Mouse (Mus musculus) layer of hippocampus, postnatal 36 days (tissue): ENCODE results near the gene Tnfrsf21. TPM values are rescaled to one million over a fixed set of nuclear protein-coding genes. Genes with fewer than 3 reads are reported as not detected.

Experiments used
- DNase-seq, 2 experiments: peaks; one replicate each; pipeline ENCODE4 v3.0.0; 2022
- total RNA-seq, 2 experiments: library from RNA; stranded (reverse); gene quantifications; 2 replicates each; pipeline ENCODE4 v1.2.3; 2021

Gene Tnfrsf21
- total RNA-seq, 2 experiments from 2014 or later: 119 to 127 TPM

- no peak for DNase-seq
Measured at GRCm38 (mm10) chr17:43132477-43132876, 116.1 kb downstream of the Tnfrsf21 start.

DNA sequence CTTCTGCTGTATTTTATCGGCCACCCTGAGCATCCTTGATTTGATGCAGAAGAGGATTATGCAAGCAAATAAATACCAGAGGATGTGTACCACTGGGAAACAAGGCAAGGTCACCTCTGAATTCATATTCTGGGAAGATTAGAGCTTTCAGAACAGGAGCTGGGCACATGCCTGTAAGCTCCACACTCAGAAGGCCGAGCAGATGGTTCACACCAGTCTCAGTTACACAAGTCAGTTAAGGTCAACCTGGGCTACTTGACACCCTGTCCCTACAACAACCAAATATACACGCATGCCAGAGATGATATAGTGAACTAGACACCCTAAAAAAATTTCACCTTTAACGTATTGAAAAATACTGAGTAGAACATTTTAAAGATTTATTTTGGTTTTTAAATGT is 116.8 kb downstream of the Tnfrsf21 start:
- no peak for DNase-seq

DNA sequence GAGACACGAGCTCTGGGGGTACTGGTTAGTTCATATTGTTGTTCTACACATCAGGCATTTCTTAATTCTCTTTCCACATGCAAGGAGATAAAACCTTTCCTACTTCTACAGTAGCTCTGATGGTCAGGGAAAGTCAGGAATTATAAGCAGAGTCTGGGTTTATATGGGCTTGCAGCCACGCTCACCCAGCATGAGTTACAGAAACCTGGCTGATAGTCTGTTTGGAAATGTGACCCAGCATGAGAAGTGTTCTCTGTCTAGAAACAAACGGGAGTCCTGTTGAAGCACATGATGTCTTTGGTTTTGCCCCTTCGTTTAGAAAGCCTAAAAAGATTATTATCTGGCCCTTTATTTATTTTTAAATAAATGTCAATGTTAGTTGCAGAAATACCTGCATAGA is 118.6 kb downstream of the Tnfrsf21 start:
- no peak for DNase-seq

GRCm38 (mm10) chr17:43135398-43136265 is 119.3 kb downstream of the Tnfrsf21 start:
- no peak for DNase-seq

DNA sequence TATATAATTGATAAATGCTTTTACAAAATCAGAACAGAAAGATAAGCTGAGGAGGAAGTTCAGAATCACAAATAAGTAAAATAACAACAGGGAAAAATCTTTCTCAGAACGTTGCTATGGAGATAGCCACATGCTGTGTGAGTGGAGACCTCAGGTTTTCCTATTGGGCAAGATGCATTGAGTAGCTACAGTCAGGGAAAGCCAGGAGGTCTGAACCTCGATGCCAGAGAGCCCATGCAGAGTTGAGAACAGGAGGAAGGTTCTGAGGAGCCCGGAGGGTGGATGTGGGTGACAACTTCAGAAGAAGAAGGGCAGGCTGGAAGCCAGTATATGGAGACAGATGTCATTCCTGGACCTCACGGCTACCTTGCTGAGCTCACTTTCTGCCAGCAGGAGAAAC is 120.4 kb downstream of the Tnfrsf21 start:
- DNase-seq: no peak

DNA sequence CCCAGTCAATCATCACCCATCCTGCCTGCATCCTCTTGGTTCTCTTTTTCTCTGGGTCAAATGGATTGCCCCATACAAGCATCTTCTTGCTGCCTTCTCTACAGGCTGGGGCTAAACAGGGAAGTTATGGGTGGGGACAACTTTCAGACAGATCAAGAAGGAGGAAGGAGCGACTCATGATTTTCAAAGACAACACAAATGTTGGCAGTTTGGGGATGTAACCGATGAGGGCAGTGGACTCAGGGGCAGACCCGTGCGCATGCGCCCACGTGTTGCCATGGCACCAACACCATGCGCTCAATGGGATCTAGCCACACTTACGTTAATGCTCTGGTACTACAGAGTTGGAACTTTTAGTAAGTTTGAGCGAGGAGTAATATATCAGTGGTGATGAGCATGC is 121.5 kb downstream of the Tnfrsf21 start:
- no peak for DNase-seq

DNA sequence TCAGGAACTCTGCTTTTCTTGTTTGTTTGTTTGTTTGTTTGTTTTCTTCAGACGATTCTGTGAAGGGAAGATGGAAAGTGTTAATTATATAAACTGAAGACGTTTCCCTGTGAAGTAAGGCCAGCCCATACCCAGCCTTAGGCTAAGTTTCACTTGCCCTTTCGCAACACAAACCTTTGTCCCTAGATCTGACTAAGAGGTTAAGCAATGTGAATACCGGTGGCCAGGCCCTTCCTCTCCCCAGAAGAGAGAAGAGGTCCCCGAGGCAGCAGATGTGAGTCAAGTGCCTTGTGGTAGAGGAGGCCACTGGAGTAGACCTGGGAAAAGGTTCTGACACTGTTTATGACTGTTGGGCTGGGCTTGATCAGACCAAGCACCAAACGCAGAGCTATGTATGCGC is 122.0 kb downstream of the Tnfrsf21 start:
- DNase-seq: no peak

Other genes starting within 250 kb of the Tnfrsf21 start
- 10 to 100 TPM; 19.8 to 23.6 TPM for gene Cd2ap, start 139.9 kb upstream of the Tnfrsf21 start, total RNA-seq